Mouse (Mus musculus) neural tube, embryonic 10.5 days (tissue): ENCODE results near the gene Chil1.

ENCODE experiments used
- DNase-seq: peaks from one replicate; pipeline ENCODE4 v3.0.0-alpha.2; 2017; ENCODE audit warnings: low spot score; ENCODE audit errors: extremely low spot score

Chil1 gene

DNA sequence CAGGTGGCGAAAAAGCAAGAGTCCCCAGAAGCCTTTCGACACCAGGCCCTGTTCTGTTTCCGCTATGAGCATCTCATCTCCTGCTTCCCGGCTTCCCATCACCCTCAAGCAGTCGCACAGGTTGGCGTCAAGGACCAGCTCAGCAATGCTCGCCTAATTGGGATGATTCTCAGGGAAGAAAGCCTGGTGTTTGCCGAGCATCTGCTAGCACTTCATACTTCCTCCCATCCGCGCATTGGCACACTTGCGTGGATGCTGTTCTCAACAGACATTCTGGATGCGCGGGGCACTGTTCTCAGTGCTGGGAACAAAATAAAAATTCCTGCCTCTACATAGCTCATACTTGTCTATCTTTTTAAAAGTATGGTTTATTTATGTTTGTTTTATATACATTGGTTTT lies 22.3 kb downstream of the Chil1 start:
- no peak for DNase-seq

DNA sequence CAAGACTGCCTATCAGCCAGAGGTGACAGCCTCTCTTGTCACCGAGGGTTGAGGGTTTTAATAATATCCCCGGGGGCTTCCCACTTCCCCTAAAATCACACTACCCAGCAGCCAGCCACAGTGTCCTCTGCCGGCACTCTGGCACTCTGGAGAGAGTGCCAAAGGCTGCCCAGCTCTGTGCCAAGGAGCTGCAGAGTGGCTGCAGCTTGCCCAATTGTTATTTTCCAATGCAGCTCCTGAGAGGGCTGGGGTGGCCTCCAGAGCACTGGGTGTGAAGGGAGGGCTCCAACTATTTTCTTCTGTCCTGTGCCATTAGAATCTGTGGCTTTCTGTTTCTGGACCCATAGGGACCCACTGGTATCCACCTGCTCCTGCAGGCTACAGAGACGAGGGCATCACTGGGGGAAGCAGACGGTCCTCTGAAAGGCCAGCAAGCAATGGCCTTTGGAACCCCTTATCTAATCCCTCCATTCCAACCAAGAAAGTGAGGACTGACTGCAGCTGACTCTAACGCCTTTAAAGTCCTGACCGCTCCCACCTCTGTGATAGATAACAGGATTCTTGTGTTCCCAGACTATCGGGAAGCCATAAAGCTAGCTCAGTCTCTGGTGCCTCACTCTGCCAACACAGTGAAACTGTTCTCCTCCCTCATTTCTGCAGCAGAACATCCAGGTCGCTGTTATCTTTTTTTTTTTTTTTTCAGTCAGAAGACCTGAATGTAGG lies 23.5 kb downstream of the Chil1 start:
- no peak for DNase-seq

GRCm38 (mm10) chr1:134206085-134206484 lies 24.1 kb downstream of the Chil1 start:
- DNase-seq, result no peak

DNA sequence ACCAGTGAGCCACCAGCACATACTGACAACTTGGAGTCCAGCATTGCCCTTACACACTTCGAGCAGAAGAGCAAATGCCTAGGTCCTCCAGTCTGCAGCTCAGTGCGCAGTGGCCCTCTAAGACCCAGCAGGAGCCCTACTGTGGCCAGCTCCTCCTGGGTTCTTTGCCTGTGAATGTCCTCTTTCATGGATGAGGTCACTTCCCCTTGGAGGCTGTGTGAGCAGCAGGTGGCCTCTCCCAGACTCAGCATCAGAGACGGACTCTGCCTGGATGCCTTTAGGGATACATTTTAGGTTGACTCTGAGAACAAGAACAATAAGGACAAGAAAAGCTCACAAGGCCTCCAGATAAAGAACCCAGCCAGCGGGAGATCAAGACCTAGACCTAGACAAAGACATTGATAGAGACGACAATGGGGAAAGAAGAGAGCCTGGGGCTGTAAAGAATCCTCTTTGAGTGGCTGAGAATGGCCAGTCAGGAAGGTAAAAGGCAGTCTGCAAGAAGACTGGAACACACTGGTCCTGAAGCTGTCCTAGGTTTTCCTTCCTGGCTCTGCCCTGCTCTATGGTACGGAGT lies 28.3 kb downstream of the Chil1 start:
- DNase-seq, result no peak

DNA sequence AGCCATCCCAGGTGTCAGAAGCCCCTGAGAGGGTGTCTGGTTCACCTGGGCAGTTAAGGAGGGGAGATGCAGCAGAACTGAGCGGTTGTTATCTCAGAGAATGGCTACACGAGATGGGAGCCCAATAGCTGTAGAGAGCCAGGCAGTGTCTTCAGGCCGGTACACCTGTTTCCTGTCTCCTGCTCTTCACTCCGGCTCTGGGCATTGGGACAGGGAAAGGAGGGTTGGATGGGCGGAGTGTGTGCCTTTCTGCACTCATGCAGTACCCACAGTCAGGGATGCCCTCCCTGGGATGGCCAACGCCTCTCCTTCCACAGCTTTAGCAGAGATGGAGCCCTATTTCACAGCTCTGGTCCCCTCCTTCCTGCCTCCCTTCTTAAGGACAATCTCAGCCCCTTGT lies 29.1 kb downstream of the Chil1 start:
- no peak for DNase-seq

DNA sequence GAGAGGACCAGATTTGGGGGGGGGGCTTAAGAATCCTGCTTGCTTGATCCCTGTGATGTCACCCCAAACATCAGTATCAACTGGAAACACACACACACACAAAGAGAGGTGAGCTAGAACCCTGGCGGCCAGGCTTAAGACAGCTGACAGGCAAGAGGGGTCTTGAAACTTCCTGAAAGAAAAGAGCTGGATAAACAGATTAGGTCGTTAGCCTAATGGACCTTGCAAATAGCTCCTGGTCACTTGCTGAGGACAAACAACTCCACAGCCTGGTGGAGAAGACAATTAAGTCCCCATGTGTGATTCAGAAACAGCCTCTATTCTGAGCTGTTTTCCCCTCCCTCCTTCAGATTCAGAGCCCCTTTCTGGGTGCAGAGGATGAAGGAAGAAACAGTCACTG lies 29.7 kb downstream of the Chil1 start:
- no peak for DNase-seq

DNA sequence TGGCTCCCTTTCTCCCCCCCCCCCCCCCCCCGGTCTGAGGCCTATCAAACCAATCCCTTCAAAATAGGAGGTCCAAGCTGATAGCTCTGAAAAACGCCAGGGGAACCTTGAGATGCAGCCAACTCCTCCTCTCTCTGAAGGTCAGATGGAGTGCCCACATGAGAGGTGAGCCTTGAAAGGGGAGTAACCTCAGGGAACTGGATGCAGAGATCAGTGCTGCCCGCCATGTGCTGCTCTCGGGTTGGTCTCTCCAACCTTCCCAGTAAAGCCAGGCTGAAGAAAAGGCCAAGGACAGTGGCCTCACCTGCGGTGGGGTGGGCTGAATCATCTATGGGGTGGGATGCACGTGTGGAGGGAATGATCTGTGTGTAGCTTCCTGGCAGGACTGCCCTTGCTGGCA lies 30.4 kb downstream of the Chil1 start:
- DNase-seq, result no peak

DNA sequence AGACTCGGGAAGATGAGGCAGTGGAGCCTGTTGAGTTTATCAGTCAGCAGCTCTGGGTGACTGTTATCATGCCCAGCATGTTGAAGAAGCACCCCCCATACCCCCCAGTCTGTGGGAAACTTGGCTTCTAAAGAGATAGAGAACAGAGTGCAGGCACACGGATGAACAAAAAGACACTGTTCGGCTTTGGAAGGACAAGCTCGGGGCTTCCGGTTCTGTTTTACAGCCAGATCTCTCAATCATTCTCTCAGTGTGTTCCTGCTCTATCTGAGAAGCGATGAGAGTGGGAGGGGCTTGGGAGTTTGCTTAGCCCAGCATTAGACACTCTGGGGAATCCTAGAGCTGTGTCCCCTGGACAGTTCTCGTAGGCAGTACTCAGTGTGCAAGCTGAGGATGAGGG lies 31.4 kb downstream of the Chil1 start:
- DNase-seq, result no peak

GRCm38 (mm10) chr1:134215059-134215458 lies 33.1 kb downstream of the Chil1 start:
- no peak for DNase-seq

DNA sequence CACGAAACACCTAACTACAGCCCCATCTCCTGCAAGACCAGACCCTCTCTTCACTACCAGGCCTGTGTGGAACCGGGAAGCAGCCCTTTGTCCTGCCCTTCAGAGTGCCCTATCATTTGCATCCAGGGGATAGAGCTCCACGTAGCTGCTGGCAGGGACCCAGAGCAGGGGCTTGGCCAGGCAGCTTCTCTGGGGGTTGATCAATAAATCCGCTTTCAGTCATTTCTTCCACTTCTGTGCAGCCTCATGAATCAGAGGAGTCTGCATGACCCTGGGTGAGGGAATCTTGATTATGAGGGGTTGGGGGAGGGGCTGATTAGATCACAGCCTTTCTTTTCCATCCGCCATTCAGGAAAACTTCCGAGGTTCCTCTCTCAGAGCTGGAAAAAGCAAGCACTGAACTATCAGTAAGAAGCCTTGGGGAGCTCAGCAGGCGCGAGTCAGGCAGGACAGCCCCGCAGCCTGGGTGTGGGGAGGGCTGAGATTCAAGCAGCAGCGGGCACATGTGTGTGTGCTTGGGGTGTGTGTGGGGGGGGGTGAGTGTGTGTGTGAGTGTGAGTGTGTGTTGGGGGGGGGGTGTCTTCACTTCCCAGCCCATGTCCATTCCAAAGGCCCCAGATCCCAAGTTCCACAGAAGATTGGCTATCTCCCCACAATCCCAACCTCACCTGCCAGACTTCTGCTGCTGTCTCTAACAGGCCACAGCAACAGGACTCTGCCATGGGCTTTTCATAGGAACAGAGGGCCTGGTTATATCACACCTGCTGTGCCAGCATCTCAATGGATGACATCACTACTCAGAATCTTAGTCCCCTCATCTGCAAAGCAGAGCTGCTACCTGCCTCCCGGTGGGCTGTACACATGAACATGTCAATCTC lies 34.0 kb downstream of the Chil1 start:
- DNase-seq, result no peak

DNA sequence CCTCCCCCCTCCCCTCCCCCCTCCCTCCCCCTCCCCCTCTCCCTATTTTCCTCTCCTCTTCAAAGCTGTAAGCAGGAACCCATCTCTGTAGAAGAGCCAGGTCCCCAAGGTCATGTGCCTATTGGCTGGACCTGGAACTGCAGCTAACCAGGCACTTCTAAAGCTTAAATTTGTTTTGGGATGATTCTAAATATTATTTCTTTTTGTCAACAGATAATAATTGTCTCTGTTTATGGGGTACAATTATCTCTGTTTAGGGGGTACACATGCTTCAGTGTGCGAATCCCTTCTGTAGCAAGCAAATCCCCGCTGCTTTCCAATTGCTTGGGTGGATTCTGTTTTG lies 34.6 kb downstream of the Chil1 start:
- no peak for DNase-seq

GRCm38 (mm10) chr1:134217028-134217481 lies 35.1 kb downstream of the Chil1 start:
- no peak for DNase-seq

GRCm38 (mm10) chr1:134217942-134218341 lies 36.0 kb downstream of the Chil1 start:
- no peak for DNase-seq

DNA sequence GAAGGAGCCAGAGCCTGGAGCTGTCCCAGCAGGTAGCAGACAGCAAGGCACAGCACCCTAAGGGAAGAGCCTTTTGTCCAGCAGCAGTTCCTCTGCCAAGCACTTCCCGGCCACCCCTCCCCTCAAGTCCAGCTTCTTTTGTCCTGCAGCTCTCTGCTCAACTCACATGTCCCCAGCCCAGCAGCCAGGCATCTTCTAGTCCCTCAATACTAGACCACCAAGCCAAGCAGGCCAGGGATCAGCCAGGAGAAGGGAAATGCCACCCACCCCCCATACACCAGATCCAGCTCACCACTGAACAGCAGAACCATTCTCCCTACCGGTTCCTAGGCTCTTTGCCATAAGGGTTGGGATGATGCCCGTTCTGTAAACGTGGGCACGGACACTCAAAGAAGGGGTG lies 37.6 kb downstream of the Chil1 start:
- DNase-seq, result no peak

- DNase-seq, result no peak
These were observed 39.2 kb downstream of the Chil1 start for GRCm38 (mm10) chr1:134221172-134221571.

GRCm38 (mm10) chr1:134222122-134223055 lies 40.4 kb downstream of the Chil1 start:
- DNase-seq, result no peak

- DNase-seq, result no peak
These were observed 42.8 kb downstream of the Chil1 start for GRCm38 (mm10) chr1:134224649-134225227.

DNA sequence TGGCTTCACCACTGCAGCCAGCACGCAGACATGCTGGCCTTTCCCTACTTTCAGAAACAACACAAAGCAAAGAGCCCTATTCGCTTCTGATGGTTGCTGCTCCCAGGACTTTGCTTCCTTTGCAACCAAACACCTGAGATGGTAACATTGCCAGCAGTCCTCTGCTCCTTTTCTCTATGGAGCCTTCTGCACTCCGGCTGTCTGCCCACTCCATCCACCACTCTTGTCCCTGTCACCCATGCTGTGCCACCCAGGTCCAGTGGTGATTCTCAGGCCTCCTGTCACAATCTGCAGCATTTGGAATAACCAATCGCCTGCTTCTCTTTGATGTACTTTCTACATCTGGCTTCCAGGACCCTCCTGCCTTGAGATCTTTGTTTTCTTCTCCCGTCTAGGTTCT lies 43.4 kb downstream of the Chil1 start:
- DNase-seq, result no peak

DNA sequence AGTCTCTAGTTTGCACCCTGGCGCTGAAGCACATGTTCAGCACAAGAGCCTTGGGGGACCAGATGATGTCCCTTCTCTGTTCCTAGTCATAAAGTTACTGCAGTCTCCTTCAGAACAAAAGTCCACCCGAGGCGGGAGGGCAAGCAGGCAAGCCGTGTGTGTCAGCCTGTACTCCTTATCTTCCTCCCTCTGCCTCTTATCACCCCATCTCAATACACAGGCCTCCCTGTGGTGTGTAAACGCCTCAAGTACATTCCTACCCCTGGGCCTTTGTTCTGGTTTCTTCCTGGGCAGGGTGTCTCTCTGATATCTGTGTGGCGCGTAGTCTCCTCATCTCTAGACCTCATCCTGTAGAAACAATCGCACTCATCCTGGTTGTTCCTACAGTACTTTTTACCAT lies 44.8 kb downstream of the Chil1 start:
- no peak for DNase-seq

DNA sequence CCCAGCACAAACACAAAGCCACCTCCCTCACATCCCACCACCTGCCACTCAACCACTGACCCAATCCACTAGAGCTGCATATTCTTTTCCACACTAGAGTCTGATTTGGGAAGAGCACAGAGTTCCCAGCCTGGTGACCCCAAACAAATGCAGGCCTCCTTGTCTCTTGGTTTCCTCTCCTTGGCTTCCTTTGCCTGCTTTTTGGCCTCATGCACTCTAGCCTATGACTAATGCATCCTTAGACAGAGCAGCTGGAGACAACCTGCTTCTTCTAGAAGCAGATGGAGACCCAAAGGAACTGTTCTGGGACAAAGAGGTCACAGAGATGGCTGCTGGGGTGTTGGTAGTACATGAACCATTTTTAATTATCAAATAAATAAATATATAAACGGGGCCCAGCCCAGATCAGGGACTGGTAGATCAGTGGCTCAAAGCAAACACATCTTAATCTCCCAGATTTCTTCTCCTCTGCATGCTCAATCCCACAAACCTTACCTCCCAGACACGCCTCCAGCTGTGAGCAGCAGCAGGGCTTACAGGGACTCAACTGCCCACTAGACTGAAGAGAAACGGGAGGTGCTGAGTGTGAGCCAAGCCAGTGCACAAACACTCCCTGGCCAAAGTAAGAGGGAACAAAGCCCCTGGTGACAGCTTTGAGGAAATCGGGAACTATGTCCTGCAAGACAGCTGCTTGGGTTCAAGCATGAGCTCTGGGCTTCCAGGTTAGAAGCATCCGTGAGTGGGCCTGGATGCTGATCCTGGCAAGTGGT lies 48.0 kb downstream of the Chil1 start:
- DNase-seq, result no peak
